Mouse (Mus musculus): Measurements from ENCODE around the gene Cartpt. TPM values are rescaled to one million over a fixed set of nuclear protein-coding genes. Genes with fewer than 3 reads are reported as not detected.
"Not testable (repeated sequence)": the region's sequence is repeated elsewhere in the genome, so short reads cannot be mapped to it uniquely, and the experiment has no call there.

The Cartpt gene
- polyA plus RNA-seq, 1 experiment from 2014 or later, result 0.19 TPM

GRCm38 (mm10) chr13:99898816-99899215 is 2.1 kb downstream of the Cartpt start:
- Histone ChIP-seq H3K27me3 (ENCODE audit: low read depth, poor library complexity, severe bottlenecking) (peaks cover 54% of the 10 kb centered on the region), H3K4me1 (peaks cover 11% of the 10 kb centered on the region), H3K27ac (no peak overlapping the region), H3K9me3 (replicated peaks) (no peaks in the 10 kb centered on the region), H3K36me3 (no peaks in the 10 kb centered on the region), H3K4me3 (no peak overlapping the region)
- DNase-seq (ENCODE audit: low spot score), result no peak
- WGBS, result 31% methylated on average over 14 of the region's 14 CpGs

- no peak overlapping the region for H3K27ac ChIP-seq
- no peak overlapping the region for H3K4me3 ChIP-seq
- H3K27me3 ChIP-seq (ENCODE audit: low read depth, poor library complexity, severe bottlenecking), result no peaks in the 10 kb centered on the region
- DNase-seq (ENCODE audit: low spot score), result no peak
- H3K4me1 ChIP-seq, result no peaks in the 10 kb centered on the region
- H3K36me3 ChIP-seq, result no peaks in the 10 kb centered on the region
- WGBS, result 78% methylated on average over 6 of the region's 6 CpGs
- no peaks in the 10 kb centered on the region for H3K9me3 ChIP-seq (replicated peaks)
These were observed 15.3 kb downstream of the Cartpt start for GRCm38 (mm10) chr13:99885636-99886035.

GRCm38 (mm10) chr13:99881774-99882173 is 19.1 kb downstream of the Cartpt start:
- not testable (repeated sequence) for H3K9me3 ChIP-seq (replicated peaks); H3K4me3 ChIP-seq; H3K4me1 ChIP-seq; DNase-seq (ENCODE audit: low spot score); H3K36me3 ChIP-seq; H3K27ac ChIP-seq; H3K27me3 ChIP-seq (ENCODE audit: low read depth, poor library complexity, severe bottlenecking)
- WGBS, result 60% methylated on average over 8 of the region's 8 CpGs

GRCm38 (mm10) chr13:99879696-99880095 is 21.2 kb downstream of the Cartpt start:
- H3K9me3 ChIP-seq (replicated peaks), result no peaks in the 10 kb centered on the region
- H3K36me3 ChIP-seq, result no peaks in the 10 kb centered on the region
- H3K27ac ChIP-seq, result no peak overlapping the region
- no peak for DNase-seq (ENCODE audit: low spot score)
- WGBS, result 83% methylated on average over 10 of the region's 10 CpGs
- no peak overlapping the region for H3K4me3 ChIP-seq
- no peaks in the 10 kb centered on the region for H3K4me1 ChIP-seq
- no peaks in the 10 kb centered on the region for H3K27me3 ChIP-seq (ENCODE audit: low read depth, poor library complexity, severe bottlenecking)

GRCm38 (mm10) chr13:99872059-99872458 is 28.8 kb downstream of the Cartpt start:
- no peaks in the 10 kb centered on the region for H3K27me3 ChIP-seq (ENCODE audit: low read depth, poor library complexity, severe bottlenecking)
- no peaks in the 10 kb centered on the region for H3K36me3 ChIP-seq
- H3K9me3 ChIP-seq (replicated peaks), result no peaks in the 10 kb centered on the region
- no peak overlapping the region for H3K4me3 ChIP-seq
- WGBS, result 78% methylated on average over 1 of the region's 1 CpGs
- no peak for DNase-seq (ENCODE audit: low spot score)
- H3K4me1 ChIP-seq, result no peaks in the 10 kb centered on the region
- H3K27ac ChIP-seq, result no peak overlapping the region

- no peak overlapping the region for H3K27ac ChIP-seq
- H3K4me3 ChIP-seq, result no peak overlapping the region
- 94% methylated on average over 6 of the region's 6 CpGs for WGBS
- H3K36me3 ChIP-seq, result no peaks in the 10 kb centered on the region
- no peaks in the 10 kb centered on the region for H3K4me1 ChIP-seq
- H3K9me3 ChIP-seq (replicated peaks), result no peaks in the 10 kb centered on the region
- no peak for DNase-seq (ENCODE audit: low spot score)
- no peaks in the 10 kb centered on the region for H3K27me3 ChIP-seq (ENCODE audit: low read depth, poor library complexity, severe bottlenecking)
These were observed 32.5 kb downstream of the Cartpt start for GRCm38 (mm10) chr13:99868438-99868837.

- no peak overlapping the region for H3K4me3 ChIP-seq
- no peak for DNase-seq (ENCODE audit: low spot score)
- no peaks in the 10 kb centered on the region for H3K4me1 ChIP-seq
- WGBS, result 83% methylated on average over 5 of the region's 5 CpGs
- H3K36me3 ChIP-seq, result no peaks in the 10 kb centered on the region
- no peaks in the 10 kb centered on the region for H3K27me3 ChIP-seq (ENCODE audit: low read depth, poor library complexity, severe bottlenecking)
- no peak overlapping the region for H3K27ac ChIP-seq
- H3K9me3 ChIP-seq (replicated peaks), result no peaks in the 10 kb centered on the region
These were observed 36.6 kb downstream of the Cartpt start for GRCm38 (mm10) chr13:99864331-99864730.

GRCm38 (mm10) chr13:99860670-99861069 is 40.2 kb downstream of the Cartpt start:
- Histone ChIP-seq H3K4me1 (no peaks in the 10 kb centered on the region), H3K27ac (no peak overlapping the region), H3K9me3 (replicated peaks) (no peaks in the 10 kb centered on the region), H3K36me3 (no peaks in the 10 kb centered on the region), H3K27me3 (ENCODE audit: low read depth, poor library complexity, severe bottlenecking) (no peaks in the 10 kb centered on the region), H3K4me3 (no peak overlapping the region)
- no peak for DNase-seq (ENCODE audit: low spot score)
- 94% methylated on average over 3 of the region's 3 CpGs for WGBS

- no peak overlapping the region for H3K27ac ChIP-seq
- H3K36me3 ChIP-seq, result no peaks in the 10 kb centered on the region
- H3K9me3 ChIP-seq (replicated peaks), result no peaks in the 10 kb centered on the region
- H3K27me3 ChIP-seq (ENCODE audit: low read depth, poor library complexity, severe bottlenecking), result no peaks in the 10 kb centered on the region
- WGBS, result 14% methylated on average over 1 of the region's 1 CpGs
- H3K4me1 ChIP-seq, result no peaks in the 10 kb centered on the region
- H3K4me3 ChIP-seq, result no peak overlapping the region
- DNase-seq (ENCODE audit: low spot score), result peak; percentile 79
These were observed 41.8 kb downstream of the Cartpt start for GRCm38 (mm10) chr13:99859082-99859481.

- H3K4me1 ChIP-seq, result no peaks in the 10 kb centered on the region
- H3K27me3 ChIP-seq (ENCODE audit: low read depth, poor library complexity, severe bottlenecking), result no peaks in the 10 kb centered on the region
- H3K4me3 ChIP-seq, result no peak overlapping the region
- no peak overlapping the region for H3K27ac ChIP-seq
- H3K9me3 ChIP-seq (replicated peaks), result no peaks in the 10 kb centered on the region
- peak; percentile 12 for DNase-seq (ENCODE audit: low spot score)
- WGBS, result 80% methylated on average over 2 of the region's 2 CpGs
- H3K36me3 ChIP-seq, result no peaks in the 10 kb centered on the region
These were observed 43.0 kb downstream of the Cartpt start for GRCm38 (mm10) chr13:99857879-99858278.

GRCm38 (mm10) chr13:99857336-99857735 is 43.6 kb downstream of the Cartpt start:
- H3K9me3 ChIP-seq (replicated peaks), result no peaks in the 10 kb centered on the region
- H3K27me3 ChIP-seq (ENCODE audit: low read depth, poor library complexity, severe bottlenecking), result no peaks in the 10 kb centered on the region
- H3K4me3 ChIP-seq, result no peak overlapping the region
- H3K27ac ChIP-seq, result no peak overlapping the region
- peak; percentile 9 for DNase-seq (ENCODE audit: low spot score)
- H3K36me3 ChIP-seq, result no peaks in the 10 kb centered on the region
- WGBS, result 86% methylated on average over 9 of the region's 9 CpGs
- no peaks in the 10 kb centered on the region for H3K4me1 ChIP-seq

- no peak overlapping the region for H3K27ac ChIP-seq
- H3K9me3 ChIP-seq (replicated peaks), result no peaks in the 10 kb centered on the region
- 88% methylated on average over 5 of the region's 5 CpGs for WGBS
- no peaks in the 10 kb centered on the region for H3K27me3 ChIP-seq (ENCODE audit: low read depth, poor library complexity, severe bottlenecking)
- H3K4me3 ChIP-seq, result no peak overlapping the region
- H3K36me3 ChIP-seq, result no peaks in the 10 kb centered on the region
- H3K4me1 ChIP-seq, result peaks cover 11% of the 10 kb centered on the region
- no peak for DNase-seq (ENCODE audit: low spot score)
These were observed 45.7 kb downstream of the Cartpt start for GRCm38 (mm10) chr13:99855229-99855628.

GRCm38 (mm10) chr13:99853131-99853530 is 47.8 kb downstream of the Cartpt start:
- WGBS, result 83% methylated on average over 2 of the region's 2 CpGs
- Histone ChIP-seq H3K36me3 (no peaks in the 10 kb centered on the region), H3K4me1 (peaks cover 16% of the 10 kb centered on the region), H3K27ac (no peak overlapping the region), H3K4me3 (no peak overlapping the region), H3K27me3 (ENCODE audit: low read depth, poor library complexity, severe bottlenecking) (no peaks in the 10 kb centered on the region), H3K9me3 (replicated peaks) (no peaks in the 10 kb centered on the region)
- no peak for DNase-seq (ENCODE audit: low spot score)

- not testable (repeated sequence) for H3K36me3 ChIP-seq; H3K9me3 ChIP-seq (replicated peaks); H3K27me3 ChIP-seq (ENCODE audit: low read depth, poor library complexity, severe bottlenecking); H3K27ac ChIP-seq; H3K4me3 ChIP-seq; DNase-seq (ENCODE audit: low spot score)
- H3K4me1 ChIP-seq, result peaks cover 20% of the 10 kb centered on the region
- 82% methylated on average over 3 of the region's 3 CpGs for WGBS
These were observed 48.5 kb downstream of the Cartpt start for GRCm38 (mm10) chr13:99852416-99852815.

Data from limb, embryonic 10.5 days (tissue).